Mouse (Mus musculus): ENCODE measurements around the gene Efcab11. TPM values are rescaled to one million over a fixed set of nuclear protein-coding genes. Genes with fewer than 3 reads are reported as not detected.

Gene Efcab11
- under 1 TPM; 0.66 to 0.74 TPM for total RNA-seq (2021)
- long read RNA-seq, experiment 1, partial matches to known transcripts, result 0 of 1 reads
- long read RNA-seq, experiment 1, other reads (novel, unspliced or antisense), result 0 of 1 reads
- long read RNA-seq, experiment 2, partial matches to known transcripts, result 0 of 1 reads
- long read RNA-seq, experiment 2, other reads (novel, unspliced or antisense), result 1 of 1 reads

- peak; percentile 91 for DNase-seq
- intact Hi-C loops (cut with DNase I; ENCODE audit: low total_unique reads), result no loop called here
Measured at GRCm38 (mm10) chr12:99884269-99885261, at the start of gene Efcab11, which contains the start of gene Tdp1. Efcab11 (minus strand) TSS chr12:99884439. Tdp1 (plus strand) TSS chr12:99884517.

- intact Hi-C loops (cut with DNase I; ENCODE audit: low total_unique reads), result no loop called here
Measured at GRCm38 (mm10) chr12:99933630-99934029, 49.4 kb upstream of the Efcab11 start.

GRCm38 (mm10) chr12:99932245-99932644, 48.0 kb upstream of the Efcab11 start:
- DNase-seq, result no peak
- intact Hi-C loops (cut with DNase I; ENCODE audit: low total_unique reads), result no loop called here

More at GRCm38 (mm10) chr12:99933630-99934029, 49.4 kb upstream of the Efcab11 start:
- DNase-seq, result no peak

GRCm38 (mm10) chr12:99929160-99929559, 44.9 kb upstream of the Efcab11 start:
- DNase-seq, result no peak
- intact Hi-C loops (cut with DNase I; ENCODE audit: low total_unique reads), result no loop called here

- intact Hi-C loops (cut with DNase I; ENCODE audit: low total_unique reads), result no loop called here
- no peak for DNase-seq
Measured at GRCm38 (mm10) chr12:99928311-99928710, 44.1 kb upstream of the Efcab11 start.

- DNase-seq, result no peak
- intact Hi-C loops (cut with DNase I; ENCODE audit: low total_unique reads), result no loop called here
Measured at GRCm38 (mm10) chr12:99923703-99924102, 39.5 kb upstream of the Efcab11 start.

- intact Hi-C loops (cut with DNase I; ENCODE audit: low total_unique reads), result no loop called here
- DNase-seq, result no peak
Measured at GRCm38 (mm10) chr12:99923131-99923606, 38.9 kb upstream of the Efcab11 start.

GRCm38 (mm10) chr12:99921045-99921444, 36.8 kb upstream of the Efcab11 start:
- no peak for DNase-seq

GRCm38 (mm10) chr12:99919636-99920035, 35.4 kb upstream of the Efcab11 start:
- intact Hi-C loops (cut with DNase I; ENCODE audit: low total_unique reads), result no loop called here
- DNase-seq, result no peak

More at GRCm38 (mm10) chr12:99921045-99921444, 36.8 kb upstream of the Efcab11 start:
- intact Hi-C loops (cut with DNase I; ENCODE audit: low total_unique reads), result no loop called here

GRCm38 (mm10) chr12:99917800-99918427, 33.7 kb upstream of the Efcab11 start:
- DNase-seq, result no peak
- intact Hi-C loops (cut with DNase I; ENCODE audit: low total_unique reads), result no loop called here

- intact Hi-C loops (cut with DNase I; ENCODE audit: low total_unique reads), result no loop called here
- DNase-seq, result no peak
Measured at GRCm38 (mm10) chr12:99911466-99911865, 27.2 kb upstream of the Efcab11 start.

GRCm38 (mm10) chr12:99904537-99904936, 20.3 kb upstream of the Efcab11 start:
- intact Hi-C loops (cut with DNase I; ENCODE audit: low total_unique reads), result loop anchor here (5.0 kb wide), 2 partner anchors 58 to 198 kb away; partner anchors contain the start of gene Kcnk13

GRCm38 (mm10) chr12:99902867-99903370, 18.7 kb upstream of the Efcab11 start:
- DNase-seq, result no peak
- intact Hi-C loops (cut with DNase I; ENCODE audit: low total_unique reads), result loop anchor here (5.0 kb wide), 2 partner anchors 59 to 199 kb away; partner anchors contain the start of gene Kcnk13

More at GRCm38 (mm10) chr12:99904537-99904936, 20.3 kb upstream of the Efcab11 start:
- DNase-seq, result no peak

- intact Hi-C loops (cut with DNase I; ENCODE audit: low total_unique reads), result loop anchor here (5.0 kb wide), 2 partner anchors 60 to 200 kb away; partner anchors contain the start of gene Kcnk13
- peak; percentile 19 for DNase-seq
Measured at GRCm38 (mm10) chr12:99901973-99902866, 18.0 kb upstream of the Efcab11 start.

GRCm38 (mm10) chr12:99899991-99900390, 15.8 kb upstream of the Efcab11 start:
- no peak for DNase-seq
- intact Hi-C loops (cut with DNase I; ENCODE audit: low total_unique reads), result loop anchor here (5.0 kb wide), 2 partner anchors 62 to 202 kb away; partner anchors contain the start of gene Kcnk13

- intact Hi-C loops (cut with DNase I; ENCODE audit: low total_unique reads), result no loop called here
- DNase-seq, result no peak
Measured at GRCm38 (mm10) chr12:99898248-99898870, 14.1 kb upstream of the Efcab11 start.

- no peak for DNase-seq
- intact Hi-C loops (cut with DNase I; ENCODE audit: low total_unique reads), result no loop called here
Measured at GRCm38 (mm10) chr12:99897846-99898245, 13.6 kb upstream of the Efcab11 start.

Measured in gastrocnemius, postnatal 14 days (tissue).